Mouse (Mus musculus): Measurements from ENCODE around the gene Pde4d.
A peak's percentile ranks its signal among the peaks of the same experiment; 100 is the strongest.

Pde4d gene

GRCm38 (mm10) chr13:109651790-109652605 lies 1202.2 kb downstream of the Pde4d start:
- DNase-seq (ENCODE audit: low spot score in 2 of 2): no peak

GRCm38 (mm10) chr13:109652631-109653030 lies 1202.9 kb downstream of the Pde4d start:
- no peak for DNase-seq (ENCODE audit: low spot score in 2 of 2)

GRCm38 (mm10) chr13:109655390-109655789 lies 1205.6 kb downstream of the Pde4d start:
- DNase-seq (ENCODE audit: low spot score in 2 of 2): no peak

- DNase-seq (ENCODE audit: low spot score in 2 of 2): no peak
Measured at GRCm38 (mm10) chr13:109659103-109659502, 1209.4 kb downstream of the Pde4d start.

- DNase-seq (ENCODE audit: low spot score in 2 of 2): no peak
Measured at GRCm38 (mm10) chr13:109661345-109661744, 1211.6 kb downstream of the Pde4d start.

- no peak for DNase-seq (ENCODE audit: low spot score in 2 of 2)
Measured at GRCm38 (mm10) chr13:109662099-109662498, 1212.4 kb downstream of the Pde4d start.

- no peak for DNase-seq (ENCODE audit: low spot score in 2 of 2)
Measured at GRCm38 (mm10) chr13:109662731-109663130, 1213.0 kb downstream of the Pde4d start.

GRCm38 (mm10) chr13:109664956-109665802 lies 1215.4 kb downstream of the Pde4d start:
- no peak for DNase-seq (ENCODE audit: low spot score in 2 of 2)

- no peak for DNase-seq (ENCODE audit: low spot score in 2 of 2)
Measured at GRCm38 (mm10) chr13:109665803-109666403, 1216.2 kb downstream of the Pde4d start.

GRCm38 (mm10) chr13:109669965-109670364 lies 1220.2 kb downstream of the Pde4d start:
- no peak for DNase-seq (ENCODE audit: low spot score in 2 of 2)

GRCm38 (mm10) chr13:109671589-109672347 lies 1222.0 kb downstream of the Pde4d start:
- DNase-seq (ENCODE audit: low spot score in 2 of 2): no peak

- no peak for DNase-seq (ENCODE audit: low spot score in 2 of 2)
Measured at GRCm38 (mm10) chr13:109677047-109677446, 1227.3 kb downstream of the Pde4d start.

- no peak for DNase-seq (ENCODE audit: low spot score in 2 of 2)
Measured at GRCm38 (mm10) chr13:109677617-109678016, 1227.9 kb downstream of the Pde4d start.

- no peak for DNase-seq (ENCODE audit: low spot score in 2 of 2)
Measured at GRCm38 (mm10) chr13:109678991-109679390, 1229.2 kb downstream of the Pde4d start.

- DNase-seq (ENCODE audit: low spot score in 2 of 2): no peak
Measured at GRCm38 (mm10) chr13:109680229-109680628, 1230.5 kb downstream of the Pde4d start.

- no peak for DNase-seq (ENCODE audit: low spot score in 2 of 2)
Measured at GRCm38 (mm10) chr13:109681699-109682293, 1232.0 kb downstream of the Pde4d start.

- no peak for DNase-seq (ENCODE audit: low spot score in 2 of 2)
Measured at GRCm38 (mm10) chr13:109683001-109683400, 1233.3 kb downstream of the Pde4d start.

- DNase-seq (ENCODE audit: low spot score in 2 of 2): no peak
Measured at GRCm38 (mm10) chr13:109684985-109685295, 1235.2 kb downstream of the Pde4d start.

GRCm38 (mm10) chr13:109685296-109686115 lies 1235.8 kb downstream of the Pde4d start:
- DNase-seq (ENCODE audit: low spot score in 2 of 2): peak in 1 of 2 experiments; percentile 21

GRCm38 (mm10) chr13:109686116-109686876 lies 1236.5 kb downstream of the Pde4d start:
- no peak for DNase-seq (ENCODE audit: low spot score in 2 of 2)

Measured in urinary bladder, postnatal 4 days (tissue).